Mouse (Mus musculus) liver, adult 2 months (tissue): ENCODE results near the gene Ccdc177.

ENCODE experiments used
- CTCF ChIP-seq: fragments of 200-500 bp; IDR thresholded peaks from 2 replicates; pipeline ENCODE4 v1.5.1; 2011; ENCODE audit warnings: low read depth, low read length, control low read depth
- POLR2A ChIP-seq: fragments of 200-500 bp; IDR thresholded peaks from 2 replicates; pipeline ENCODE4 v1.6.1; 2011; ENCODE audit warnings: low read length, control low read depth; ENCODE audit not compliant: insufficient read depth; ENCODE audit errors: extremely low read depth

GRCm38 (mm10) chr12:80715915-80716314 is 44.6 kb downstream of the Ccdc177 start:
- TF ChIP-seq POLR2A = no peak
- no peak for TF ChIP-seq CTCF
